Mouse (Mus musculus): ENCODE data around the gene Arid5b. TPM values are rescaled to one million over a fixed set of nuclear protein-coding genes. Genes with fewer than 3 reads are reported as not detected.

Arid5b gene
- polyA plus RNA-seq, 1 experiment = not detected

GRCm38 (mm10) chr10:68252650-68253049 lies 25.9 kb downstream of the Arid5b start:
- no peak for TF ChIP-seq GATA1 (IDR thresholded peaks at IDR 0.05; ENCODE audit: low read length)

GRCm38 (mm10) chr10:68249355-68249782 lies 29.2 kb downstream of the Arid5b start:
- no peak for TF ChIP-seq GATA1 (IDR thresholded peaks at IDR 0.05; ENCODE audit: low read length)

- TF ChIP-seq GATA1 (IDR thresholded peaks at IDR 0.05; ENCODE audit: low read length) = no peak
Observed at GRCm38 (mm10) chr10:68248281-68249015, 30.1 kb downstream of the Arid5b start.

- TF ChIP-seq GATA1 (IDR thresholded peaks at IDR 0.05; ENCODE audit: low read length) = no peak
Observed at GRCm38 (mm10) chr10:68247490-68248280, 30.9 kb downstream of the Arid5b start.

GRCm38 (mm10) chr10:68246603-68247247 lies 31.8 kb downstream of the Arid5b start:
- no peak for TF ChIP-seq GATA1 (IDR thresholded peaks at IDR 0.05; ENCODE audit: low read length)

- no peak for TF ChIP-seq GATA1 (IDR thresholded peaks at IDR 0.05; ENCODE audit: low read length)
Observed at GRCm38 (mm10) chr10:68240804-68241485, 37.6 kb downstream of the Arid5b start.

GRCm38 (mm10) chr10:68240094-68240803 lies 38.3 kb downstream of the Arid5b start:
- TF ChIP-seq GATA1 (IDR thresholded peaks at IDR 0.05; ENCODE audit: low read length) = no peak

- TF ChIP-seq GATA1 (IDR thresholded peaks at IDR 0.05; ENCODE audit: low read length) = no peak
Observed at GRCm38 (mm10) chr10:68239426-68240070, 39.0 kb downstream of the Arid5b start.

GRCm38 (mm10) chr10:68238707-68239425 lies 39.7 kb downstream of the Arid5b start:
- no peak for TF ChIP-seq GATA1 (IDR thresholded peaks at IDR 0.05; ENCODE audit: low read length)

GRCm38 (mm10) chr10:68238182-68238581 lies 40.4 kb downstream of the Arid5b start:
- no peak for TF ChIP-seq GATA1 (IDR thresholded peaks at IDR 0.05; ENCODE audit: low read length)

- TF ChIP-seq GATA1 (IDR thresholded peaks at IDR 0.05; ENCODE audit: low read length) = no peak
Observed at GRCm38 (mm10) chr10:68236956-68237455, 41.5 kb downstream of the Arid5b start.

GRCm38 (mm10) chr10:68231385-68232182 lies 47.0 kb downstream of the Arid5b start:
- no peak for TF ChIP-seq GATA1 (IDR thresholded peaks at IDR 0.05; ENCODE audit: low read length)
